Mouse (Mus musculus) bone marrow macrophage, adult 2 months (primary cell): Measurements from ENCODE around the gene Inpp5a.

Source experiments
- CTCF ChIP-seq: IDR thresholded peaks from 2 replicates; pipeline ENCODE4 v1.5.1; 2012; ENCODE audit warnings: low read depth, mild to moderate bottlenecking, low read length, moderate library complexity
- POLR2A ChIP-seq: IDR thresholded peaks from 2 replicates; pipeline ENCODE4 v1.6.1; 2012; ENCODE audit warnings: mild to moderate bottlenecking, low read depth, low read length, borderline replicate concordance

DNA sequence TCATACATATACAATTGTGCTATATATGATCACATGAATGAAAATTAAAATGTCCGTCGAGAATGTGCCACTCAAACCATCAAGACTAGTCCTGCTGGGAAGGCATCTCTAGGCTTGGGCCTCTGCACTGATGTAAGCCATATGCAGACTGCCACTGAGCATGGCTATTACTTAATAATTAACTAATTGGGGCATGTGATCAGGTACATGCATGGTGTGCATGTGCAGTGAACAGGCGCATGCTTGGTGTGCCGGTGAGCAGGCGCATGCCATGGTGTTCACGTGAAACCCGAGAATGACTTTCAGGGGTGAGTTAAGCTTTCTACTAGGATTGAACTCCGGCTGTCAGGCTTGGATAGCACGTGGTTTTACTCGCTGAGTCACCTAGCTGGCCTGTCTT, 170.8 kb downstream of the Inpp5a start:
- TF ChIP-seq CTCF: no peak
- no peak for TF ChIP-seq POLR2A
